Mouse (Mus musculus): Measurements from ENCODE around the gene Eif3m.

DNA sequence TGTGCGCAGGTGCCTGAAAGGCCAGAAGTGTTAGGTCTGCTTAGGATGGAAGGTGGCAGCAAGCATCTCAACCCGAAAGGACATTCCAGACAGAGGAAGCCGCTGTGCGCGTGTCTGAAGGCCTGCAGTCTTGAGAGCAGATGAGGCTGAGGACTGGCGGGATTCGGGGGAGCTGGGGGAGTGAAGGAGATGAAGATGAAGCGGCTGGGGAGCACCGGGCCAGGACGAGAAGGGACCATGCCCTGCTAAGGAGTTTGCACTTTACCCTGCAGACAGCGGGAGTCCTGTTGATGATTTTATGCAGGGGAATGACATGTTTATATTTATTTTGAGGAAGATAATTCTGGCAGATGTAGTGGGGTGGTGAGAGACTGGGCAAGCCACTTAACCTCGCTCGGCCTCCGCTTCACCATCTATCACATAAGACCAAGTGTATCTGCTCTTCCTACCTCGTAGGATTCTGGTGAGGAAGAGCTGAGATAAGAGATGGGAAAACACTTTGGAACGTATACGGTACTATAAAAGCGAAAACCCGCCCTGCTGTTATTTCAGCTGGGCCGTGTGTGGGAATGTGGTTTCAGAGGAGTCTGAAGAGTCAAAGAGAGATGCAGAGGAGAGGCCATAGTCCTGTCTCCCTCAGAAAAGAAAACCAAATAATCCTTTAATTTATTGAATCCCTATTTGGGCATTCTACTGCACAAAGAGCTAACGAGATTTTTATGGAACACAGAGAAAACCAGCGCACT lies 10.2 kb upstream of the Eif3m start:
- no peak for TF ChIP-seq CTCF (IDR thresholded peaks at IDR 0.05; ENCODE audit: low read depth)
- no peak for TF ChIP-seq EP300 (IDR thresholded peaks at IDR 0.05; ENCODE audit: low read depth)
